8 mouse cellular contexts compared by ENCODE assay signal in the genomic region with DNA sequence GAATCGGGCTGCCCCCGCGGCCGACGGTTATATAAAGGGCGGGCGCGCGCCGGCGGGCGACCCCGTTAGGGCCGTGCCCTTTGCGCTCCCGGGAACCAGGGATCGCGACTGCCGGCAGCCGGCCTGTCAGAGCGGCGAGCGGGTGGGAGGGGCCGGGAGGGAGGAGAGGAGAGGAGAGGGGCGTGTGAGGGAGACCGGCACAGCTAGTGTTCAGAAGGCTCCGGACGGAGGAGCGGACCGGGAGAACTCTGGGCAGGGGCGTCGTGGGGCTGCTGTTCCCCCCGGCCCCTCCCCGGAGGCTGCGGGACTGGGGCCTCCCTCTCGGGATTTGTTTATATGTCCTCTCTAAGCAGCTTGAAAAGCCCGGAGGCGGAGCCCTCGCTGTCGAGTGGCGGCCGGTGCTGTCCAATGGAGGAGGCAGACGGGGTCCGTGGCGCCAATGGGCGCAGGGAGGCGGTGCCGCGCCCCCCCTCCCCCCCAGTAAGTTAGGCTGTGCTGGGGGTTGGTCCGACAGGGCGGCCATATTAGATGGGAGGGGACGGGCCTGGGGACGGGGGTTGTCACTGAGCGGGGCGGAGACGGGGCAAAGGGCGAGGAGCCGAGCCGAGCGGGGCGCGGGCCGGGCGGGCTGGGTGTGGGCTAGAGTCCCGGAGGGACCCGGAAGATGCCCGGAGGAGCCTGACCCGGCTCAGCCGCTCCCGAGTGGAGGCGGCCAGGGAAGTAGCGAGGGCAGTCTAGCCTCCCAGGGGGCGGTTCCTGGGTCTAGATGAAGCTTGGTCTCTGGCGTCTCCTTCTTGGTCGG. TPM values are rescaled to one million over a fixed set of nuclear protein-coding genes. Genes with fewer than 3 reads are reported as not detected.
DNase-seq lines count a peak whose midpoint lies in the region; ATAC-seq lines count a peak whose summit lies in the region.

No protein-coding gene starts in this region.

- H3K9me3 ChIP-seq in hindbrain, embryonic 11.5 days (ENCODE audit: control insufficient read depth, low read length): no peaks in the 10 kb centered on the region

- H3K4me1 ChIP-seq in hindbrain, embryonic 11.5 days (replicated peaks; ENCODE audit: control insufficient read depth, insufficient read depth, low read length): no peaks in the 10 kb centered on the region

- ATAC-seq in hindbrain, embryonic 11.5 days (ENCODE audit: low FRiP score): peak; percentile 98

- DNase-seq in Muller cell, postnatal 12 days (ENCODE audit: inconsistent ontology term): peak; percentile 100
- DNase-seq in cerebellum, adult 9-11 months: peak; percentile 96
- peak; percentile 91 to 95 for DNase-seq in frontal cortex, adult 2 months (ENCODE audit: extremely low spot score in 1 of 2, low spot score in 1 of 2)
- DNase-seq in hindbrain, embryonic 11.5 days (ENCODE audit: low spot score): peak; percentile 96
- peak; percentile 93 to 94 for DNase-seq in layer of hippocampus, postnatal 10 days (ENCODE audit: low spot score in 2 of 2)
- peak; percentile 98 for DNase-seq in lung, postnatal 10 days
- DNase-seq in ovary, postnatal 36 days (ENCODE audit: low spot score): peak; percentile 94
- DNase-seq in thymus, postnatal 25 days: peak; percentile 94

- peak overlapping the region; percentile 83 for H3K27ac ChIP-seq in hindbrain, embryonic 11.5 days (ENCODE audit: low read depth, low read length)

- no peaks in the 10 kb centered on the region for H3K27me3 ChIP-seq in hindbrain, embryonic 11.5 days (ENCODE audit: control insufficient read depth, insufficient read depth, low read length)

- peak overlapping the region; percentile 73 for H3K9ac ChIP-seq in hindbrain, embryonic 11.5 days (ENCODE audit: low read depth, low read length)

- H3K36me3 ChIP-seq in hindbrain, embryonic 11.5 days (ENCODE audit: control insufficient read depth, insufficient read depth, low read length): no peaks in the 10 kb centered on the region

- peak overlapping the region; percentile 66 for H3K4me2 ChIP-seq in hindbrain, embryonic 11.5 days (replicated peaks; ENCODE audit: low read depth, low read length)

- under 1% methylated on average over 53 of the region's 75 CpGs for WGBS in hindbrain, embryonic 11.5 days

- H3K4me3 ChIP-seq in hindbrain, embryonic 11.5 days (ENCODE audit: low read depth, low read length): peak overlapping the region; percentile 99

RNA-seq across cellular contexts. Expression of a gene that starts 0.7 kb away (rescaled TPM):
- polyA plus RNA-seq in frontal cortex, adult 2 months (2012; rRNA removed): 16.4 and 17.6 TPM in 2 replicates
- polyA plus RNA-seq in hindbrain, embryonic 11.5 days (2014; fragmentation: Nextera tagmentation; extraction: Ambion mirVana): 4.1 and 10.2 TPM in 2 replicates
- 10 to 100 TPM; 26.4 to 26.7 TPM for total RNA-seq in layer of hippocampus, postnatal 10 days (2021)

RNA-seq across cellular contexts. Expression of a gene that starts 53.1 kb away (rescaled TPM):
- polyA plus RNA-seq in frontal cortex, adult 2 months (2012; rRNA removed): 80.3 and 80.9 TPM in 2 replicates
- polyA plus RNA-seq in hindbrain, embryonic 11.5 days (2014; fragmentation: Nextera tagmentation; extraction: Ambion mirVana): 123 and 126 TPM in 2 replicates
- 10 to 100 TPM; 35.5 to 38.6 TPM for total RNA-seq in layer of hippocampus, postnatal 10 days (2021)

Comparison
In these comparisons a context has a peak if more than half of its experiments do, and no peak if none do; other contexts are left out.
1. Peak in every context shown above with its lines: DNase-seq, ATAC-seq, H3K4me3 ChIP-seq and H3K27ac ChIP-seq.